Mouse (Mus musculus): ENCODE measurements around the gene S100a5. TPM values are rescaled to one million over a fixed set of nuclear protein-coding genes. Genes with fewer than 3 reads are reported as not detected.
A peak's percentile ranks its signal among the peaks of the same experiment; 100 is the strongest.

Gene S100a5
- polyA plus RNA-seq, 1 experiment, result not detected

DNA sequence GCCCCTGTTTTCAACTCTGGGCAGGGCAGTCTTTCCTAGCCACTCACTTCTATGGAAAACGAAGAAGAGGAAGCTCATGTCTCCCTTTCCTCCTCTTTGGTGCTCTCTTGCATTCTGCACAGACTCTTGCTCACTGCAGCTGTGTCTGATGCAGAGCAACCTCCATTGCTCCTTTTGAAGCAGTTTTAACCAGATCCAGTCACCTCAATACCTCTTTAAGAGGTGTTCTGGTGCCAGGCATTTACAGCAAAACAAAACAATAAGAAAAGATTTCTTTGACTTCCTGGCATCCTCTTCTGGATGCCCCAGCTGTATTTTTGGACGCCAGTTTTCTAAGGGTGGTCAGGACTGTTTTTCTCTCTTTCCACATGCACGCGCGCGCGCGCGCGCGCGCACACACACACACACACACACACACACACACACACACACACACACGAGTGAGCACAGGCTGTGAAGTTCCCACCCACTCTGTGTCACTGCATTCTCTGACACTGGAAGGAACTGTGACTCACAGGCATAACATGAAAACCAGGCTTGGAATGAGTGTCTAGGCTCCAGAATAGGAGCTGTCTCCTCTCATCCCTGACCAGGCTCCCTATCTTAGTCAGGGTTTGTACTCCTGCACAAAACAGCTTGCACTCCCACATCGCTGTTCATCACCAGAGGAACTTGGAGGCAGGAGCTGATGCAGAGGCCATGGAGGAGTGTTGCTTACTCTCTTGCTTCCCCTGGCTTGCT lies 20.8 kb upstream of the S100a5 start:
- peak overlapping the region; percentile 2; the same call in 1 of the 2 replicates for H3K4me3 ChIP-seq (ENCODE audit: extremely low read depth, insufficient read depth, insufficient read length)
- H3K27me3 ChIP-seq (ENCODE audit: control insufficient read depth, insufficient read depth, low read length), result no peaks in the 10 kb centered on the region
- peaks cover 40% of the 10 kb centered on the region; the same call in 1 of the 2 replicates for H3K4me1 ChIP-seq (ENCODE audit: control insufficient read depth, insufficient read depth, insufficient read length)
- H3K36me3 ChIP-seq (ENCODE audit: control insufficient read depth, insufficient read depth, low read length), result no peaks in the 10 kb centered on the region
- H3K27ac ChIP-seq (ENCODE audit: insufficient read depth, low read length), result peak overlapping the region; percentile 87
- no peak for DNase-seq (ENCODE audit: low read depth in 1 of 2, low spot score in 2 of 2)
- 60% methylated on average over 14 of the region's 14 CpGs for WGBS
- TF ChIP-seq POLR2A (IDR thresholded peaks at IDR 0.05; ENCODE audit: low read depth, low read length) (no peak), CTCF (IDR thresholded peaks at IDR 0.05; ENCODE audit: extremely low read depth, insufficient read depth, insufficient read length, insufficient replicate concordance) (no peak)

- no peak for TF ChIP-seq POLR2A (IDR thresholded peaks at IDR 0.05; ENCODE audit: low read depth, low read length)
- no peak for TF ChIP-seq CTCF (IDR thresholded peaks at IDR 0.05; ENCODE audit: extremely low read depth, insufficient read depth, insufficient read length, insufficient replicate concordance)
- Histone ChIP-seq H3K27me3 (ENCODE audit: control insufficient read depth, insufficient read depth, low read length) (no peaks in the 10 kb centered on the region), H3K4me1 (ENCODE audit: control insufficient read depth, insufficient read depth, insufficient read length) (peaks cover 37% of the 10 kb centered on the region; the same call in 1 of the 2 replicates), H3K36me3 (ENCODE audit: control insufficient read depth, insufficient read depth, low read length) (no peaks in the 10 kb centered on the region), H3K27ac (ENCODE audit: insufficient read depth, low read length) (peak overlapping the region; percentile 49), H3K4me3 (ENCODE audit: extremely low read depth, insufficient read depth, insufficient read length) (no peak overlapping the region)
- DNase-seq (ENCODE audit: low read depth in 1 of 2, low spot score in 2 of 2), result no peak
- 32% methylated on average over 6 of the region's 6 CpGs for WGBS
Observed at GRCm38 (mm10) chr3:90589390-90589789, 18.9 kb upstream of the S100a5 start.

- H3K4me3 ChIP-seq (ENCODE audit: extremely low read depth, insufficient read depth, insufficient read length), result no peak within 1 kb of the TSS
- 79% methylated on average over 8 of the region's 8 CpGs for WGBS
Observed at GRCm38 (mm10) chr3:90589947-90590346, 18.4 kb upstream of the S100a5 start, which contains the start of gene S100a2. TSS of gene S100a2 (plus strand) at chr3:90590247.

DNA sequence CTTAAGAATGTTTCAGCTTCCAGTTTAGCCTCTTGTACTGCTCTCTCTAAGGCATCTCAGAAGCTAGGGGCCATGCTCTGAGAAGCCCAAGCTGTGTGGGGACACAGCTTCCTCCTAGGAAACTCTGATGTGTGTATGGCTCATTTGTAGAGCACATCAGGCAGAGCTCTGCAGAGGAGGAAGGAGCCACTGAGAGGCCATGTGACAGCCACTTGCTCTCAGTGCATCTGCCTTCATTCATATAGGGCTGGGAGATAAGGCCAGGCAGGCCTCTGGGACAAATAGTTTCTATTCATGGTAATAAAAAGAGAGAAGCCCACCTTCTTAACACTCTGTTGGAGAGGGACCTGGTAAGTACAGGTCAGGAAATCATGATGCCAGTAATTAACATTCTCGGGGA lies 13.9 kb upstream of the S100a5 start:
- 89% methylated on average over 1 of the region's 1 CpGs for WGBS
- DNase-seq (ENCODE audit: low read depth in 1 of 2, low spot score in 2 of 2), result no peak
- no peaks in the 10 kb centered on the region for H3K36me3 ChIP-seq (ENCODE audit: control insufficient read depth, insufficient read depth, low read length)
- no peak overlapping the region for H3K27ac ChIP-seq (ENCODE audit: insufficient read depth, low read length)
- peaks cover 8% of the 10 kb centered on the region; the same call in 1 of the 2 replicates for H3K4me1 ChIP-seq (ENCODE audit: control insufficient read depth, insufficient read depth, insufficient read length)
- H3K4me3 ChIP-seq (ENCODE audit: extremely low read depth, insufficient read depth, insufficient read length), result no peak overlapping the region
- no peaks in the 10 kb centered on the region for H3K27me3 ChIP-seq (ENCODE audit: control insufficient read depth, insufficient read depth, low read length)
- TF ChIP-seq CTCF (IDR thresholded peaks at IDR 0.05; ENCODE audit: extremely low read depth, insufficient read depth, insufficient read length, insufficient replicate concordance) (no peak), POLR2A (IDR thresholded peaks at IDR 0.05; ENCODE audit: low read depth, low read length) (no peak)

More at GRCm38 (mm10) chr3:90589947-90590346, 18.4 kb upstream of the S100a5 start, which contains the start of gene S100a2:
- Histone ChIP-seq H3K27me3 (ENCODE audit: control insufficient read depth, insufficient read depth, low read length) (no peaks in the 10 kb centered on the region), H3K27ac (ENCODE audit: insufficient read depth, low read length) (peak within 1 kb of the TSS; percentile 49), H3K4me1 (ENCODE audit: control insufficient read depth, insufficient read depth, insufficient read length) (peaks cover 37% of the 10 kb centered on the region; the same call in 1 of the 2 replicates), H3K36me3 (ENCODE audit: control insufficient read depth, insufficient read depth, low read length) (no peaks in the 10 kb centered on the region)
- no peak for DNase-seq (ENCODE audit: low read depth in 1 of 2, low spot score in 2 of 2)
- TF ChIP-seq CTCF (IDR thresholded peaks at IDR 0.05; ENCODE audit: extremely low read depth, insufficient read depth, insufficient read length, insufficient replicate concordance), result no peak
- TF ChIP-seq POLR2A (IDR thresholded peaks at IDR 0.05; ENCODE audit: low read depth, low read length), result no peak

DNA sequence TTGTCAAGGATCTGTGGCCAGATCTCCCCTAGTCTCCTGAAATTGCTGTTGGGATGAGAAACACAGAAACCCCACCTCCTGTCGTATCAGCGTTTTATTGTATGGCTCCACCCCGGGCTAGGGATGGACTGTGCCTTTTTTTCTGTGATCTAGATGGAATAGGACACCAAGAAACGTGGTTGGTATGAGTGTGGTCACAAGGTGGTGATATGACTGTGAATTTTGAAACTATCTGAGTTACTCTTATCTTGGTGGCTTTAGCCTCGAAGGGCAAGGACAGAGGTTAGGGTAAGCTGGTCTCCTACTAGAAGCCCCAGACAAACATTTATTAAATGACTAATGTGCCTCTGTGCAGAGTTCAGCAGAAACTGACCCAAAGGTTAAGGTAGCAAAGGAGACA lies 12.8 kb upstream of the S100a5 start:
- WGBS, result 82% methylated on average over 5 of the region's 5 CpGs
- no peak overlapping the region for H3K27ac ChIP-seq (ENCODE audit: insufficient read depth, low read length)
- TF ChIP-seq POLR2A (IDR thresholded peaks at IDR 0.05; ENCODE audit: low read depth, low read length) (no peak), CTCF (IDR thresholded peaks at IDR 0.05; ENCODE audit: extremely low read depth, insufficient read depth, insufficient read length, insufficient replicate concordance) (no peak)
- H3K4me3 ChIP-seq (ENCODE audit: extremely low read depth, insufficient read depth, insufficient read length), result no peak overlapping the region
- no peaks in the 10 kb centered on the region for H3K4me1 ChIP-seq (ENCODE audit: control insufficient read depth, insufficient read depth, insufficient read length)
- no peak for DNase-seq (ENCODE audit: low read depth in 1 of 2, low spot score in 2 of 2)
- H3K27me3 ChIP-seq (ENCODE audit: control insufficient read depth, insufficient read depth, low read length), result no peaks in the 10 kb centered on the region
- no peaks in the 10 kb centered on the region for H3K36me3 ChIP-seq (ENCODE audit: control insufficient read depth, insufficient read depth, low read length)

DNA sequence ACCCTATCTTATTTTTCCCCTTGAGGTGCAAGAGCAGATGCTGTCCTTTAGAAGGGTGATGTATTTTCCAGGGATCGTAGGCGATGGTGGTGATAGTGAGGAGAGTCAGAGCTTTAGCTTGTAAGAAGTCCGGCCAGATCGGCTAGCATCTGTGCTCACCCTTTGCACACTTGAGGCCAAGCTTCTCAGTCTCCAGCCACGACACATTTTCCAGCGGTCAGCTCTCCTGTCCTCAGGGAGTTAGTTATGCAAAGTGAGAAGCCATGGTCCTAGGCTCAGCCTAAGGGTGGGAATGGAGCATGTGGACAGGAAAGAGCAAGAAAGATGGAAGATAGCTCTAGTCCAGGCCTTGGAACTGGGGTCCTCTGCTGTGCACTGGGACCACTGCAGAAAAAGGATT lies 11.5 kb upstream of the S100a5 start:
- Histone ChIP-seq H3K27me3 (ENCODE audit: control insufficient read depth, insufficient read depth, low read length) (no peaks in the 10 kb centered on the region), H3K4me3 (ENCODE audit: extremely low read depth, insufficient read depth, insufficient read length) (no peak overlapping the region), H3K4me1 (ENCODE audit: control insufficient read depth, insufficient read depth, insufficient read length) (no peaks in the 10 kb centered on the region), H3K36me3 (ENCODE audit: control insufficient read depth, insufficient read depth, low read length) (no peaks in the 10 kb centered on the region), H3K27ac (ENCODE audit: insufficient read depth, low read length) (no peak overlapping the region)
- no peak for TF ChIP-seq POLR2A (IDR thresholded peaks at IDR 0.05; ENCODE audit: low read depth, low read length)
- no peak for TF ChIP-seq CTCF (IDR thresholded peaks at IDR 0.05; ENCODE audit: extremely low read depth, insufficient read depth, insufficient read length, insufficient replicate concordance)
- 92% methylated on average over 6 of the region's 6 CpGs for WGBS
- no peak for DNase-seq (ENCODE audit: low read depth in 1 of 2, low spot score in 2 of 2)

- no peaks in the 10 kb centered on the region for H3K36me3 ChIP-seq (ENCODE audit: control insufficient read depth, insufficient read depth, low read length)
- H3K4me1 ChIP-seq (ENCODE audit: control insufficient read depth, insufficient read depth, insufficient read length), result no peaks in the 10 kb centered on the region
- H3K27me3 ChIP-seq (ENCODE audit: control insufficient read depth, insufficient read depth, low read length), result no peaks in the 10 kb centered on the region
- 87% methylated on average over 6 of the region's 6 CpGs for WGBS
- no peak overlapping the region for H3K27ac ChIP-seq (ENCODE audit: insufficient read depth, low read length)
- TF ChIP-seq CTCF (IDR thresholded peaks at IDR 0.05; ENCODE audit: extremely low read depth, insufficient read depth, insufficient read length, insufficient replicate concordance) (no peak), POLR2A (IDR thresholded peaks at IDR 0.05; ENCODE audit: low read depth, low read length) (no peak)
- no peak for DNase-seq (ENCODE audit: low read depth in 1 of 2, low spot score in 2 of 2)
- no peak overlapping the region for H3K4me3 ChIP-seq (ENCODE audit: extremely low read depth, insufficient read depth, insufficient read length)
Observed at GRCm38 (mm10) chr3:90597736-90598135, 10.6 kb upstream of the S100a5 start.
